Mouse (Mus musculus) CH12F3 (cell line): Measurements from ENCODE around the gene Gm20388.
"Not testable (repeated sequence)": the region's sequence is repeated elsewhere in the genome, so short reads cannot be mapped to it uniquely, and the experiment has no call there.

Experiments used
- in situ Hi-C: fragments of 300-500 bp; cut with MboI; formaldehyde crosslinking; loops from 2 replicates; pipeline ENCODE4 v1.14.3; 2020; ENCODE audit warnings: low sequenced_read_pairs

Gene Gm20388

GRCm38 (mm10) chr8:123805209-123805717 lies 3894.6 kb downstream of the Gm20388 start:
- in situ Hi-C loops = no loop called here

DNA sequence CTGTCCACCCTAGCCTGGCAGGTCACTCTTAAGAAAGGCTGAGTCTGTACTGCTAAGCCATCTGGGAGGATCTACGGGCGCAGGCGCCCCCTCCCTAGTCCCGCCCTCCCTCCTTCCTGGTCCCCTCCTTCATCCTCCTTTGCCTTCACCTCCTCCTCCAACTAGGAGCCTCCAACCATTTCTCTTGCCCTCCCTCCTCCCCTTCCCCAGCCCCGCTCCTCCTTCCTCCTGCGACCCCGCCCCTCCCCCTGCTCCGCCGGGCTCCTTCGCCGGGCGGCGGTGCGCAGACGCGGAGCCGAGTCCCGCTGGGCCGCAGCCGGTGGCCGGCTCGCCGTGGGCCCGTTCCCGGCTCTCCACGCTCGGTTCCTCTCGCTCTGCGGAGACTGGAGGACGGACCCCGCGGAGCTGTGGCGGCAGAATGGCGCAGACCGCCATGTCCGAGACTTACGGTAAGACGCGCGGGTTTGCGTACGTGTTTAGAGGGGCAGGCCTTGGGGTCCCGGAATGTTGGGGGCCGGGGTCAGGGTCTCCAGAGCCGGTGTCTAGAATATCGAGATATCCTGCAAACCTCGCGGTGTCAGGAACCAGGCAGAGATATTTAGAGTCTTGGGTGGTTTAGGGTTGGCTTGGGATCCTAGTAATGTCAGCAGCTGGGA lies 3895.2 kb downstream of the Gm20388 start, which contains the start of gene Rab4a:
Gene Rab4a (plus strand): TSS at position 268 of the 656 bp plus-strand sequence.
- in situ Hi-C loops = no loop called here

GRCm38 (mm10) chr8:123806374-123806935 lies 3895.8 kb downstream of the Gm20388 start:
- in situ Hi-C loops = no loop called here

- in situ Hi-C loops = no loop called here
Observed at GRCm38 (mm10) chr8:123807024-123807431, 3896.4 kb downstream of the Gm20388 start.

- in situ Hi-C loops = no loop called here
Observed at GRCm38 (mm10) chr8:123807852-123808573, 3897.4 kb downstream of the Gm20388 start.

DNA sequence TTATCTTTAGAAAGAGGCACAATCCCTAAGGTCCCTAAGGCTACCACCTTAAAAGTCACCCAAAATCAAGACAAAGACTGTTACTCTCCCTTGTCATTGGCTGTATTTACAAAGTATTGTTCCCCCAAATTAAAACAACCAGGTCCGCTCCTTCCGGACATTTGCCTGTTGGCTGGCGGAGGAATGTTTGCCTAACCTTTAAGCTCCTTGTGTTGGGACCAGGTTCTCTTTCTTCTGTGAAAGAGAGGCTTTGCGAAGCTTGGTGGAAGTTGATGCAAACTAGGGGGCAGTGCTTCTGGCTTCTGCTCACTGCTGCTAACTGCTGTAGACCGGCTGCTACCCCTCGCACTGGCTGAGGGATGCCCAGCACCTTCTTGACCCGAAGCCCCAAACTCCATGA lies 3898.0 kb downstream of the Gm20388 start:
- in situ Hi-C loops = no loop called here

DNA sequence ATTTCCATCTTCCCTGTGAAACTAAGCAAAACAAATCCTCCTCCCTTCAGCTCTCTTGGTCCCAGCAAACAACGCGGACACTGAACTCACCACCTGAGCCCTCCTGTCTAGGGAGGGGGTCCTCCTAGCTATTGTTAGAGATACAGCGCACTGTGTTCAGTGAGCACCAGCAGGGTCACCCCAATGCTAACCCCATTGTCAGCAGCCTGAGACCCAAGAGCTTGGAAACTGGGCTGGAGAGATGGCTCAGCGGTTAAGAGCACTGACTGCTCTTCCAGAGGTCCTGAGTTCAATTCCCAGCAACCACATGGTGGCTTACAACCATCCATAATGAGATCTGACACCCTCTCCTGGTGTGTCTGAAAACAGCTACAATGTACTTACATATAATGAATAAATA lies 3898.7 kb downstream of the Gm20388 start:
- in situ Hi-C loops = not testable (repeated sequence)

- in situ Hi-C loops = no loop called here
Observed at GRCm38 (mm10) chr8:123812227-123812626, 3901.6 kb downstream of the Gm20388 start.

DNA sequence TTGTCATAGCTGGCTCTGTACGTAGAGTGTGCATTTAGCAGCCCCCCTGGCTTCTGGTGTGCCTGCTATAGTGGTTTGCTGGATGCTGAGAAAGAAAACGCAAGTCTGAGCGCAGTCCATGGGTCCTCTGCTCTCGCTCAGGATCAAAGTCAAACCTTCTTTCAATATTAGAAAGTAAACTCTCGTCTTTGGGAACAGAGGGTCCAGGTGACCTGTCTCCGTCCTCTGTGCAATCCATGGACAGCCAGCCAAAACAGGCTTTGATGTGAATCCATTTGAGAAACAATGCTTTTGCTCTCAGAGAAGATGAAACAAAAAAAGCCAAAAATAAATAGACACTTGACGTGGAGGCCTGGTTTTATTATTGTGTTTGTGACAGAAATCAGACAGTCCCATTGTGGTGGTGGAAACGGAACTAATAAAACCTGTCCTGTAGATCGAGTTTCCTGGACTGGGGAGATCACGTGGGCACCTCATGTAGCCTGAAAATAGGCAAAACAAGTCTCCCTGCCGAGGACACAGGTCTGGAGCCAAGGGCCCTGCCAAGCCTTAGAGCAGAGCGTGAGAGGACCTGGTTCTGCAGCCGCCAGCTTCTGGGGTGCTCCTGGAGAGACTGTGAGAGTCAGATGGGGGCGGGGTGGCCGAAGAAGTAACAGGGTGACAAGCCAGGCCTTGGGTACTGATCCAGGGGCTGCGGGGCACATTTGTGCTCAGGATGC lies 3902.7 kb downstream of the Gm20388 start:
- in situ Hi-C loops = no loop called here

- in situ Hi-C loops = no loop called here
Observed at GRCm38 (mm10) chr8:123813892-123814266, 3903.2 kb downstream of the Gm20388 start.

- in situ Hi-C loops = no loop called here
Observed at GRCm38 (mm10) chr8:123815325-123815724, 3904.7 kb downstream of the Gm20388 start.

DNA sequence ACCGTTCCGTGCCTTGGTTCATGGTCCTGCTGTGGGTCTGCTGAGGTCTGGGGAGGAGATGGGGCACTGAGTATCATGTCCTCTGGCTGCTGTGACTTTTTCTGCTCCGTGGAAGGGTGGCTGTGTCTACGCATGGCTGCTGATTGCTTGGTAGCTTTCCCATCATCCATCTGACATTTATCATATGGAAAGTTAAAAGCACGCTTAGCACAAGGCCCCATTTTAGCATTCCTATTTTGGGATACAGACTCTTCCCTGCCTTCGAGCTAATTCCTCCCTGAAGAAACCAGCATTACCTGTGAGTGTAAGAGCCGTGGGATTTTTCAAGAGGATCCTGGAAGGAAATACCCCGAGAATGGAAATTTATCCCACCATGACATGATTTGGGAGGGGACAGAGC lies 3906.3 kb downstream of the Gm20388 start:
- in situ Hi-C loops = no loop called here

DNA sequence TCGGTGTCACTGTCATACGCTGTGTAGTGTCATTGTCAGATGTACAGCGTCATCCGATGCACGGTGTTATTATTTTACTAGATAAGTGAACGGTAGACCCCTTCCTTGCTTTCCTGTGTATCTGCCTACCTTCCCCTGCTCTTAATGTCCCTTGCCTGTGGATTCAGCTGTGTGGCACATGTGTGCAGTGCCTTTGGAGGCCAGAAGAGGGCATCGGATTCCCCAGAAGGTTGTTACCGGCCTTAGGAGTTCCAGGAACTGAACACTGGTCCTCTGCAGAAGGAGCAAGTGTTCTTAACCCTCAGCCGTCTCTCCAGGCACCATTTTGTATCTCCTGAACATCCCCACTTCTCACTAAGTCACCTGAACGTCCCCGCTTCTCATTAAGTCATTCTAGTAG lies 3907.1 kb downstream of the Gm20388 start:
- in situ Hi-C loops = no loop called here

GRCm38 (mm10) chr8:123819683-123820610 lies 3909.3 kb downstream of the Gm20388 start:
- in situ Hi-C loops = no loop called here

GRCm38 (mm10) chr8:123820780-123821179 lies 3910.1 kb downstream of the Gm20388 start:
- in situ Hi-C loops = no loop called here

DNA sequence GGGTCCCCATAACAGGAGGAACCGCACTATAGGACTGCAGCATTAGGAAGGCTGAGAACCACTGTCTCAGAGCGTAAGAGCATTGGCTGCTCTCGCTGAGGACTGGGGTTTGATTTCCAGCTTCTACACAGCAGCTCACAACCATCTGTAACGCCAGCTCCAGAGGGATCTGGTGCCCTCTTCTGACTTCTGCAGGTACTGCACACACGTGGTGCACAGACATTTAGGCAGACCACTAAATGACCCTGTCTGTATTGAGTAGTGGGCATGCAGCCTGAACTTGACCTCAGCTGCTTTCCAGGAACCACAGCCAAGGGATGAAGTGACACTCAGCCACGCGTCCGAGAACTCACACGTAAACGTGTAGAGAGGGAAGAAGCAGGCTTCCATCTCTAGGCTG lies 3912.5 kb downstream of the Gm20388 start:
- in situ Hi-C loops = no loop called here

- in situ Hi-C loops = no loop called here
Observed at GRCm38 (mm10) chr8:123823532-123824123, 3913.0 kb downstream of the Gm20388 start.

DNA sequence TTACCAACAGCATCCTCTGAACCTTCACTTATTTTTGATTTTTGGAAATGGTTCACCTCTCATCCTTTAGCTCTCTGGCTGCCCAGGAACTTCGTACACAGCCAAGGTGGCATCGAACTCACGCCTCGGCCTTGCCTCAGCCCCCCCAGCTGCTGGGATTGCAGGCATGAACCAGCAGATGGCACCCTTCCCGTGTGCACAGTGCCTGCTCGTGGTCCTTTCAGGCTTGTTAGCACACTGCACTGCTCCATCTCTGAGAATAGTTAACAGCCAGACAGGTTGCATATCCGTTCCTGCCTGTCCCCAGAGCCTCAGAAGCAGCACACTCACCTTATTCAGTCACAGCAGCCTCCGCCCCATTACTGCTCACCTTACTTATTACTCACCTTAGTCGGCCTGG lies 3915.4 kb downstream of the Gm20388 start:
- in situ Hi-C loops = no loop called here

- in situ Hi-C loops = no loop called here
Observed at GRCm38 (mm10) chr8:123826758-123827157, 3916.1 kb downstream of the Gm20388 start.

DNA sequence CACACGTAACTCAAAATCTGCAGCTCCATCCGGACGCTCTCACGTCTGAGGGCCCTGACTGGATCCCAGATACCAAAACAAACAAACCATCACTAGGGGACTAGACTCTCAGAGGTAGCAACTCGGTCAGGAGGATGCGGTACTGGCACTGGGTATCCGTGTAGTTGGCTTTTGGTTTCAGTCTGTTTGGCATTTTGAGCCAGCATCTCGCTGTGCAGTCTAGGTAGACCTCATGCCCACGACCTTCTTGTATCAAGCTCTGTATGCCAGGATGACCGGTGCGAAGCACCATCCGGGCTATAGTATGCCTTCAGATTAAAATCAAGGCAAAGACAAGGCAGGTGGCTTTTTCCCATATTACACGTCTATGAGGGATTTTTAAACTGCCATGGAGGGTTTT lies 3916.9 kb downstream of the Gm20388 start:
- in situ Hi-C loops = no loop called here
